Mouse (Mus musculus): ENCODE results near the gene Tmem25.
A peak's percentile ranks its signal among the peaks of the same experiment; 100 is the strongest.

Tmem25 gene

DNA sequence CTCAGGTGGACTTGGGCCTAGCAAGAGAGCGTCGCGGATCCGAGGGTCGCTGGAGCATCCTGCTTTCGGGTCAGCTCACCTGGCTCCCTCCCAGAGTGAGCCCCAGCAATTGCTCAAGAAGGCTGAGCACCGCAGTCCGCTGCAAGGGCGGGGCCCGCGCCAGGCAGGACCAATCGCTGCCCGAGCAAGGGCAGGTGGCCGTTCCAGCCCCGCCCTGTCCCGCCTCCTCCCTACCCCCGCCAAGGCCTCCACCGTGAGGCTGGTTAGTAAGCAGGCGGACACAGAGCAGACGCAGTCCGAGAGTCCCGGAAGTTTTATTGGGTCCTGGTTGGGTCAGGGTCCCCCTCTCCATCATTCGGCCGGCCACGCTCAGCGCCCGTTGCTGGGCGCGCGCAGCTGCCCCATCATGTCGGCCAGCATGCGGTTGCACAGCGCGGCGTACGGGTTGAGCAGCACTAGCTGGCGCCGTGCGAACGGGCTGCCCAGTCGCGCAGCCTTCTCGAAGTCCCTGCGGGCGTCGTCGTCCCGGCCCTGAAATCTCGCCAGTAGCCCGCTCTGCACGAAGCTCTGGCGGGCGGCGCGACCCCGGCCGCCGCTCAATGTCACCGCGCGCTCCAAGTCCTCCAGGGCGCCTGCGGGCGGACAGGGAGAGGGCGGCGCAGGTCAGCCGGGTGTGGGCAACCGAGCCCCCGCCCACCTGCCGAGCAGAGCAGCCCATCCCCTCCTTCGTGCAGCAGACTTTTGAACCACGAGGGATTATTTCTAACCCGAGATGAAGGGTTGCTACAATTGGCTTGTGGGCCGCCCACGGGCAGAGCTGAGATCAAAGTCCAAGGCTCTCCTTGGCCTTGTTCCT lies at the start of gene Tmem25:
Tmem25 (minus strand) TSS at position 206 of the 856 bp plus-strand sequence.
- peak; percentile 43 for DNase-seq (ENCODE audit: low spot score)

DNA sequence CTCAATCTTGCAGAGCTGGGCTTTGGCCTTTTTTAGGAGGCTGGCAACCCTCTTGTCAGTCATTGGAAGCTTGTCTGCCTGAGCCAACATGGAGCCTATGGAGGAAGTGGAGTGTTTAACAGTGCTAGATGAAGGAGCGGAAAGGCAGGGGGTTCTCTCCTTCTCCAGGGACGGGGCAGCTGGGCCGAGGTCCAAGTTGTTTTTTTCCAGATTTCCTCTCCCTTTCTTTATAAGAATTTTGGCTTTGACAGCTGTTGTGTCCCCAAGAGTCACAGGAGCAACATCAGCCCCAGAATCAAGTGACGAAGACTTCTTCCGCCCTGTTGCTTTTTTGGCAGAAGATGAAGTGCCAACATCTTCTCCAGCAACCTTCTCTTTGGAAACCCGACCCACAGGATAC lies 48.3 kb upstream of the Tmem25 start:
- DNase-seq (ENCODE audit: low spot score), result no peak

- no peak for DNase-seq (ENCODE audit: low spot score)
These were observed 42.1 kb upstream of the Tmem25 start for GRCm38 (mm10) chr9:44841241-44841640.

- peak; percentile 34 for DNase-seq (ENCODE audit: low spot score)
These were observed 37.3 kb upstream of the Tmem25 start for GRCm38 (mm10) chr9:44836439-44836838.

GRCm38 (mm10) chr9:44832356-44832755 lies 33.2 kb upstream of the Tmem25 start:
- no peak for DNase-seq (ENCODE audit: low spot score)

DNA sequence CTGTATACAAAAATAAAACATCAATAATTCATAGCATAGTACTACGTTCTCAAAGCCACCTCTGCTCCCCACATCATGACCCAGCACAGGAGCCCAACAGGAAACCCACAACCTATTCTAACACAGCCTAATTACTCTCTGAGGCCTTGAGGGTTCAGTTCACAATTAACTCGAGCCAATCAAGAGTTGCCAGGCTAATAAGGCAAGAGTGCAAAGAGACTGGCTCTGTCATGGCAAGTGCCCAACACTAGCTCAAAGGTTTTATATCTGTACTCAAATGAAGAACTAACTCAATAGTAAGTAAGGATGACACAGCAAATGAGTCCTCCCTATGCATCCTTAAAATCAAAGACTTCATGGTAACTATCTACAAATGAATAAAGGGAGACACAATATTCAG lies 31.4 kb upstream of the Tmem25 start:
- no peak for DNase-seq (ENCODE audit: low spot score)

GRCm38 (mm10) chr9:44828944-44829343 lies 29.8 kb upstream of the Tmem25 start:
- no peak for DNase-seq (ENCODE audit: low spot score)

GRCm38 (mm10) chr9:44826660-44827059 lies 27.6 kb upstream of the Tmem25 start:
- no peak for DNase-seq (ENCODE audit: low spot score)

GRCm38 (mm10) chr9:44819920-44820827 lies 21.1 kb upstream of the Tmem25 start:
- no peak for DNase-seq (ENCODE audit: low spot score)

DNA sequence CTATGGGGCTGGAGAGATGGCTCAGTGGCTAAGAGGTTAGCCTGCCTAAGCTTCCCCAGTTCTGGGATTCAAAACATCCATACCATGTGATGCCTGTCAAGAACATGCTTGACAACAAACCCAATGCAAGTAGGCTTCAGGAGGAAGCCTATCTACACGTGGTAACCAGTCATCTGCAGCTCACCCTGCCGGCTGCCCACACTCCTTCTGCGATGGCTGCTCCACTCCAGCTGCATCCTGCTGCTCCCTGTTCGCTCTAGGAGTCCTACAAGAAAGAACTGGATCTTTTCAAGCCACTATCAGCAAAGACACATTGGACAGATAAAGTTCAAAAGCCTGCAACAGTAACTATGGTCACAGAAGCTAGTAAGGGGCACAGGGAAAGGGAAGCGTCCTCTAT lies 18.4 kb upstream of the Tmem25 start:
- DNase-seq (ENCODE audit: low spot score), result no peak

DNA sequence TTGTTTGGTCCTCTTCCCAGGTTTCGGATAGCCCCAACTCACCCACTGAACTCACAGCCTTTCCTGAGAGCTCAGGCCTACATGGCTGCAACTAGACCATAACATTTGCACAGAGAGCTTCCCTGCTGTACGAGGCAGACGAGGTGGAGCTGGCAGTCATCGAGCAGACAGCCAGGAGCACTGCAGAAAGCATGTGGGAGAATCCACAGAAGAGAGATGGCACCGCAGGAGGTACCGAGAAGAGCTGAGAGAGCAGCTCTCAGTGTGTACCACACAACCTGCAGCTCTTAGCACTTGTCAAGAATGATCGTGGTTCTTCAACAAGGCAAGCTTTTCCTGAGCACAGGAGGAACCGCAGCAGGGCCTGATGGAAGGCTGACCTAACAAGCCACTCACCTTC lies 15.1 kb upstream of the Tmem25 start:
- DNase-seq (ENCODE audit: low spot score), result no peak

DNA sequence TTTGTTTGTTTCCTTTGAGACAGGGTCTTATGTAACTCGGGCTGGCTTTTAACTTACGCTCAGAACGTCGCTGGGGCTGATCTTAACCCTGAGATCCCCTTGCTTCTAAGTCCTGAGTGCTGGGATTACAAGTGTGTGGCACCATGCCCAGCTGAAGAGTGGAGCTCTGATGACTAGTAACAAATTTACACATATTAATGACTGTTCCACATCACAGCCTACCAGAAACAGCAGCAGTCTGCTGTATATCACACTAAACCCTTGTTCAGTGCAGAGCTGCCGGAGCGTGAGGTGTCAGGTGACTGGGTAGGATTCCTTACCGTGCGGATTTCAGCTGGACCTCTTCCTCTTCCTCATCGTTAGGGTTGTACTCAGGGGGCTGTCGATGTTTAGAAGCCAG lies 11.2 kb upstream of the Tmem25 start:
- no peak for DNase-seq (ENCODE audit: low spot score)

DNA sequence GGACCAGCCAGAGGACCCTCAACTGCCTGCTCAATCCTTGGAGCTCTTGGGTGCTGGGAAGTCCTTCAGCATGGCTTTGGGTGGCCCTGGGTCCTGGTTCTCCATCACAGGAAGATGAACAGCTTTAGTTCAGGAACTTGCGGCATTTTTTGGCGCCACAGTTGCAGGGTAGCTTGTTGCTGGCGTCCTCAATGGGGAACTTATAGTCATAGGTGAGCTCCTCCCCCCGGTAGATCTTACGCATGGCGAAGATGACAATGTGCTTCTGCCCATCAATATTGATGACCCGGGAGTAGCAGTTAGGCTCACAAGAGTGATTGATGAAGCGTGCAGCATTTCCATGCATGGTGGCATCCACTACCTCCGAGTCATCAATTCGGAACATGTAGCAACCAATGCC lies 8.7 kb upstream of the Tmem25 start:
- DNase-seq (ENCODE audit: low spot score), result no peak

GRCm38 (mm10) chr9:44807141-44807540 lies 8.0 kb upstream of the Tmem25 start:
- no peak for DNase-seq (ENCODE audit: low spot score)

DNA sequence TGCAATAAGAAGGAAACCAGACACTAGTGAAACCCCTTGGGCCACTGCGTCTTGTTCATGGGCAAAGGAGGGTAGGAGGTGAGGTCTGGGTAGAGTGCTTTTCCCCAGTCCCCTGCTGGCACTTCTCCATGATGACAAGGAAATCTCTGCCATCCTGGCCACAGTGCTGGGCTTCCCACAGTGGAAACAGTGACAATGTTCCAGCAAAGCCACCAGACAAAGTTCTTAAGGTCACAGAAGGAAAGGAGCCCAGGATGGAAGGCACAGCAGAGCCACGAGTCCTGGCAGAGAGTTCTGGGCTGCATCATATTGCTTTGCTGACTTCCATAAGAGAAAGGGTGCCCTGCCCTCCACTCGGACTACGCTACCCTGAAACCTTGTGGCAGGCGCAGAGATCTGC lies 6.4 kb upstream of the Tmem25 start:
- DNase-seq (ENCODE audit: low spot score), result no peak

- DNase-seq (ENCODE audit: low spot score), result no peak
These were observed 5.6 kb upstream of the Tmem25 start for GRCm38 (mm10) chr9:44804678-44805077.

DNA sequence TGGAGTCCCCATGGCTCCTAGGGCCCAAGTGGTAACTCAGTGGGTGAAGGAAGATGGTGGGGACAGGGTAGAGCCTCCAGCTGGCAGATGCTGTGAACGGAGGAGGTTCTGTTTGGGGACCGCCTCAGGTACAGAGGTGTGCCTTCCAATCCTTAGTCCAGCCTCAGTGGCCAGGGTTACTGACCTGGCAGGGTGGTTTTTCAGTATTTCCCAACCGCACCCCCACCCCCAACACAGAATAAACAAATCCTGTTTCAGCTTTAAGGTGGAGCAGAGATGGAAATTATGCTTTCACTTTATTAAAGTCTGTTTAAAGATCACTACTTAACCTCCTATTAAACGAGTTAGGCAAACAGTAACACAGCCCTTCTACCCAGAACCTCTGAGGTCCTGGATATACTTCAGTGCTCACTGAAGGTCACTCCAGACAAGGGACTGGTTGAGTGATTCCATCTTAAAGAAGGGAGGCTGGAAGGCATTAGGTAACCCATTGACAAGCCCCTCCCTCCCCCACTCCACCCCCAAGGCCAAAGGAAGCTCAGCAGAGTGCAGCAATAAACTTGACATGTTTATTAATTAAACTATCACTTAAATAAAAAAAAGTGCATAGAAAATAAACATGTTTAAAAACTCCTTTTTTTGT lies 3.8 kb upstream of the Tmem25 start, which contains the start of gene Ttc36:
Ttc36 (minus strand) TSS at position 265 of the 643 bp plus-strand sequence.
- DNase-seq (ENCODE audit: low spot score), result no peak

DNA sequence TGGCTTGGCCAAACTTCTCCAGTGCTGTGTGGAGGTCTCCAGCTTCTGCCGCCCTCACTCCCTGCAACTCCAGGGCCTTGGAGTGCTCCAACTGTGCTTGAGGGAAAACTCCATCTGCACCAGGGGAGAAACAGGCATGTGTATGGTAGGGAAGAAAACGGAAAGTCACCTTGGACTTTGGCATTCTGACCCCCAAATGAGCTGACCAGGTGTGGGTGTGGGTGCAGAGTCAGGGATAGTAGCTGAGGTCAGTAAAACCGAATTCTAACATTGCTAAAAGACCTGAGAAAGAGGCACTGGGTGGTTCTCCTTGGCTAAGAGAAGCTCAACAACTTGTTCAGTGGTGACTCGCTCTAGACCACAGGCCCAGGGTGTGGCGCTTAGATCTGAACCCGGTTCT lies 2.6 kb upstream of the Tmem25 start:
- DNase-seq (ENCODE audit: low spot score), result no peak

DNA sequence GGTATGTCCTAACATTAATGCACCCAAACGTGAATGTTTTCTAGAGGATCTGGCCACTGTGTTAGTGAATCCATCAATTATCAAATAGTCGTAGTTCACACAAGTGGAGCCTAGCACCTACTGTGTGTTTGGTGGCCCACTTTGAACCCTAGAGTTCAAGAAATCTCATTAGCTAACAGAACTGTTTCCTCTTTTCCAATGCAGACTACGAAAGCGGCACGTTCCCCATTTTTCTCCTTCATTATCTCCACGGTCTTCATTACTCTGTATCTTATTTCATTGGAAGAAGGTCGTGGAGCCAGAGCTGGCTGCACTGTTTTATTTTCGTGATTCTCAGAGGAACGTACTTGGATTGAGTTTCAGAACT lies 834 bp upstream of the Tmem25 start:
- no peak for DNase-seq (ENCODE audit: low spot score)

- no peak for DNase-seq (ENCODE audit: low spot score)
These were observed 809 bp downstream of the Tmem25 start for GRCm38 (mm10) chr9:44798298-44798697.

GRCm38 (mm10) chr9:44792842-44793241 lies 6.3 kb downstream of the Tmem25 start:
- DNase-seq (ENCODE audit: low spot score), result no peak

All from urinary bladder, postnatal 10 days (tissue).